Mouse (Mus musculus): ENCODE data around the gene Rfc1. TPM values are rescaled to one million over a fixed set of nuclear protein-coding genes. Genes with fewer than 3 reads are reported as not detected.

The Rfc1 gene
- total RNA-seq, 2 experiments from 2014 or later: 36.9 to 37.7 TPM

Other genes with a start within 250 kb of the Rfc1 start
- gene Tmem156, start 243.5 kb downstream of the Rfc1 start, total RNA-seq (2021): under 1 TPM; 0.19 to 0.20 TPM
- 10 to 100 TPM; 21.5 to 22.8 TPM for gene Klhl5, start 228.1 kb downstream of the Rfc1 start, total RNA-seq (2021)
- gene Wdr19, start 136.0 kb downstream of the Rfc1 start, total RNA-seq (2021): 1 to 10 TPM; 3.4 to 4.8 TPM
- gene Klb, start 12.6 kb upstream of the Rfc1 start, total RNA-seq (2021): under 1 TPM; 0.31 to 0.47 TPM
- gene Rpl9, start 55.8 kb upstream of the Rfc1 start, total RNA-seq (2021): 1,000 to 10,000 TPM; 1,343 to 1,505 TPM
- gene Lias, start 55.8 kb upstream of the Rfc1 start, total RNA-seq (2021): 10 to 100 TPM; 71.5 to 76.2 TPM
- gene Ugdh, start 100.3 kb upstream of the Rfc1 start, total RNA-seq (2021): 10 to 100 TPM; 41.4 to 45.2 TPM
- 1 to 10 TPM in 1 of 2 experiments, not detected in 1; 3.5 TPM for gene Gm43552, start 157.2 kb upstream of the Rfc1 start, total RNA-seq (2021)
- 10 to 100 TPM; 89.6 to 89.9 TPM for gene Smim14, start 201.5 kb upstream of the Rfc1 start, total RNA-seq (2021)
- gene Ube2k, start 201.6 kb upstream of the Rfc1 start, total RNA-seq (2021): 10 to 100 TPM; 84.6 to 87.0 TPM

Measured in heart, postnatal 4 days (tissue).